Mouse (Mus musculus) forebrain, embryonic 16.5 days (tissue): ENCODE measurements around the gene Rimkla. TPM values are rescaled to one million over a fixed set of nuclear protein-coding genes. Genes with fewer than 3 reads are reported as not detected.
"Not testable (repeated sequence)": the region's sequence is repeated elsewhere in the genome, so short reads cannot be mapped to it uniquely, and the experiment has no call there.

Source experiments
- ATAC-seq: fragments of 200-750 bp; cut with Nextera tagmentation; 2 replicates; pipeline ENCODE4 v1.8.0; 2017; ENCODE audit warnings: mild to moderate bottlenecking, moderate library complexity
- H3K27ac ChIP-seq: fragments of 300-500 bp; sonication (generic); 2 replicates; pipeline ENCODE4 v1.5.1; 2014; ENCODE audit warnings: low read length, control low read depth
- H3K27me3 ChIP-seq: fragments of 300-500 bp; sonication (generic); replicated peaks from 2 replicates; pipeline ENCODE4 v1.6.1; 2014; ENCODE audit warnings: low read length; ENCODE audit not compliant: control insufficient read depth, insufficient read depth
- H3K36me3 ChIP-seq: fragments of 300-500 bp; sonication (generic); 2 replicates; pipeline ENCODE4 v1.6.1; 2014; ENCODE audit not compliant: control insufficient read depth, insufficient read depth
- H3K4me1 ChIP-seq: fragments of 300-500 bp; sonication (generic); replicated peaks from 2 replicates; pipeline ENCODE4 v1.6.1; 2014; ENCODE audit warnings: low read length; ENCODE audit not compliant: control insufficient read depth, insufficient read depth
- H3K4me2 ChIP-seq: fragments of 300-500 bp; sonication (generic); 2 replicates; pipeline ENCODE4 v1.6.1; 2014; ENCODE audit warnings: mild to moderate bottlenecking, low read length, control low read depth
- H3K4me3 ChIP-seq: fragments of 300-500 bp; sonication (generic); replicated peaks from 2 replicates; pipeline ENCODE4 v1.5.1; 2014; ENCODE audit warnings: mild to moderate bottlenecking, low read length, control low read depth
- H3K9ac ChIP-seq: fragments of 300-500 bp; sonication (generic); replicated peaks from 2 replicates; pipeline ENCODE4 v1.6.1; 2014; ENCODE audit warnings: low read depth, low read length, control low read depth
- H3K9me3 ChIP-seq: fragments of 300-500 bp; sonication (generic); 2 replicates; pipeline ENCODE4 v1.6.1; 2016; ENCODE audit warnings: low read length; ENCODE audit not compliant: control insufficient read depth
- WGBS: fragments of 180-500 bp; shearing (Covaris S2); extraction: QIAGEN DNeasy Blood & Tissue Kit; methylation state at CpG from one replicate; pipeline ENCODE4 v1.1.7; 2014; 5-methylcytosine and 5-hydroxymethylcytosine counted together
- polyA plus RNA-seq: library from polyadenylated mRNA; unstranded; fragments of >200 nt; fragmentation: Nextera tagmentation; extraction: Ambion mirVana; gene quantifications from 2 replicates; pipeline ENCODE4 v1.2.1, GENCODE M21; 2015

Gene Rimkla
- 22.9 and 23.3 TPM in 2 replicates for polyA plus RNA-seq

- under 1% methylated on average over 73 of the region's 77 CpGs for WGBS
- no peaks in the 10 kb centered on the region for H3K9me3 ChIP-seq
- H3K27ac ChIP-seq = peak within 1 kb of the TSS; percentile 58
- peak within 1 kb of the TSS; percentile 88 for H3K4me2 ChIP-seq
- H3K27me3 ChIP-seq = no peaks in the 10 kb centered on the region; the same call in 1 of the 2 replicates
- peaks cover 16% of the 10 kb centered on the region for H3K4me1 ChIP-seq
- peak; percentile 97 for ATAC-seq
- no peaks in the 10 kb centered on the region for H3K36me3 ChIP-seq
- H3K9ac ChIP-seq = peak within 1 kb of the TSS; percentile 80
- peak within 1 kb of the TSS; percentile 74 for H3K4me3 ChIP-seq
Observed at GRCm38 (mm10) chr4:119492291-119492932, at the start of gene Rimkla. Rimkla (minus strand) TSS chr4:119492628.

- ATAC-seq = no peak
- H3K4me2 ChIP-seq = peak overlapping the region; percentile 58
- peak overlapping the region; percentile 70 for H3K4me3 ChIP-seq
- H3K4me1 ChIP-seq = peaks cover 15% of the 10 kb centered on the region
- H3K27me3 ChIP-seq = no peaks in the 10 kb centered on the region
- H3K9me3 ChIP-seq = no peaks in the 10 kb centered on the region
- peak overlapping the region; percentile 96; the same call in 1 of the 2 replicates for H3K27ac ChIP-seq
- H3K36me3 ChIP-seq = no peaks in the 10 kb centered on the region
- WGBS = 1% methylated on average over 10 of the region's 10 CpGs
- peak overlapping the region; percentile 78 for H3K9ac ChIP-seq
Observed at GRCm38 (mm10) chr4:119540533-119540890, 48.1 kb upstream of the Rimkla start.

GRCm38 (mm10) chr4:119539836-119540532 lies 47.6 kb upstream of the Rimkla start:
- no peaks in the 10 kb centered on the region for H3K36me3 ChIP-seq
- H3K4me1 ChIP-seq = peaks cover 15% of the 10 kb centered on the region
- H3K4me3 ChIP-seq = peak overlapping the region; percentile 70
- no peaks in the 10 kb centered on the region for H3K27me3 ChIP-seq
- H3K4me2 ChIP-seq = peak overlapping the region; percentile 58
- WGBS = under 1% methylated on average over 63 of the region's 76 CpGs
- no peaks in the 10 kb centered on the region for H3K9me3 ChIP-seq
- peak; percentile 80 for ATAC-seq
- H3K27ac ChIP-seq = peak overlapping the region; percentile 96
- H3K9ac ChIP-seq = peak overlapping the region; percentile 78

GRCm38 (mm10) chr4:119539031-119539824 lies 46.8 kb upstream of the Rimkla start, which contains the start of gene Frg2f1:
Frg2f1 (minus strand) TSS chr4:119539529.
- peak within 1 kb of the TSS; percentile 70 for H3K4me3 ChIP-seq
- H3K9ac ChIP-seq = peak within 1 kb of the TSS; percentile 78
- peaks cover 15% of the 10 kb centered on the region for H3K4me1 ChIP-seq
- ATAC-seq = peak; percentile 95
- WGBS = under 1% methylated on average over 75 of the region's 85 CpGs
- no peaks in the 10 kb centered on the region for H3K27me3 ChIP-seq
- peak within 1 kb of the TSS; percentile 58 for H3K4me2 ChIP-seq
- H3K36me3 ChIP-seq = no peaks in the 10 kb centered on the region
- H3K9me3 ChIP-seq = no peaks in the 10 kb centered on the region
- H3K27ac ChIP-seq = peak within 1 kb of the TSS; percentile 96

GRCm38 (mm10) chr4:119537436-119537835 lies 45.0 kb upstream of the Rimkla start:
- Histone ChIP-seq H3K4me1 (peaks cover 15% of the 10 kb centered on the region), H3K4me2 (no peak overlapping the region), H3K27ac (no peak overlapping the region), H3K9me3 (no peaks in the 10 kb centered on the region), H3K9ac (no peak overlapping the region), H3K36me3 (no peaks in the 10 kb centered on the region), H3K27me3 (no peaks in the 10 kb centered on the region), H3K4me3 (no peak overlapping the region)
- 83% methylated on average over 4 of the region's 4 CpGs for WGBS
- ATAC-seq = no peak

- not testable (repeated sequence) for H3K36me3 ChIP-seq, ATAC-seq, H3K9me3 ChIP-seq, H3K4me3 ChIP-seq, H3K27ac ChIP-seq, H3K27me3 ChIP-seq, H3K4me2 ChIP-seq, H3K9ac ChIP-seq
- H3K4me1 ChIP-seq = peaks cover 15% of the 10 kb centered on the region
- 94% methylated on average over 4 of the region's 4 CpGs for WGBS
Observed at GRCm38 (mm10) chr4:119536615-119537014, 44.2 kb upstream of the Rimkla start, which contains the start of gene Foxj3. Foxj3 (plus strand) TSS chr4:119537004.

GRCm38 (mm10) chr4:119535103-119535502 lies 42.7 kb upstream of the Rimkla start:
- no peak overlapping the region for H3K4me3 ChIP-seq
- WGBS = 68% methylated on average over 4 of the region's 4 CpGs
- ATAC-seq = no peak

GRCm38 (mm10) chr4:119531813-119532212 lies 39.4 kb upstream of the Rimkla start:
- H3K9me3 ChIP-seq = no peaks in the 10 kb centered on the region
- no peak overlapping the region for H3K4me2 ChIP-seq
- no peak for ATAC-seq
- WGBS = 69% methylated on average over 2 of the region's 2 CpGs
- no peaks in the 10 kb centered on the region for H3K4me1 ChIP-seq
- no peak overlapping the region for H3K4me3 ChIP-seq
- no peak overlapping the region for H3K27ac ChIP-seq
- no peaks in the 10 kb centered on the region for H3K36me3 ChIP-seq
- H3K9ac ChIP-seq = no peak overlapping the region
- H3K27me3 ChIP-seq = no peaks in the 10 kb centered on the region

More at GRCm38 (mm10) chr4:119535103-119535502, 42.7 kb upstream of the Rimkla start:
- Histone ChIP-seq H3K9me3 (no peaks in the 10 kb centered on the region), H3K27ac (no peak overlapping the region), H3K36me3 (no peaks in the 10 kb centered on the region), H3K27me3 (no peaks in the 10 kb centered on the region), H3K9ac (no peak overlapping the region), H3K4me1 (peaks cover 7% of the 10 kb centered on the region), H3K4me2 (no peak overlapping the region)

GRCm38 (mm10) chr4:119526329-119526845 lies 34.0 kb upstream of the Rimkla start:
- Histone ChIP-seq H3K27ac (no peak overlapping the region), H3K27me3 (no peaks in the 10 kb centered on the region), H3K9ac (no peak overlapping the region), H3K36me3 (no peaks in the 10 kb centered on the region), H3K4me2 (no peak overlapping the region), H3K4me3 (no peak overlapping the region), H3K9me3 (no peaks in the 10 kb centered on the region), H3K4me1 (no peaks in the 10 kb centered on the region)
- ATAC-seq = no peak
